Mouse (Mus musculus): ENCODE results near the gene Mrpl14.

Mrpl14 gene

DNA sequence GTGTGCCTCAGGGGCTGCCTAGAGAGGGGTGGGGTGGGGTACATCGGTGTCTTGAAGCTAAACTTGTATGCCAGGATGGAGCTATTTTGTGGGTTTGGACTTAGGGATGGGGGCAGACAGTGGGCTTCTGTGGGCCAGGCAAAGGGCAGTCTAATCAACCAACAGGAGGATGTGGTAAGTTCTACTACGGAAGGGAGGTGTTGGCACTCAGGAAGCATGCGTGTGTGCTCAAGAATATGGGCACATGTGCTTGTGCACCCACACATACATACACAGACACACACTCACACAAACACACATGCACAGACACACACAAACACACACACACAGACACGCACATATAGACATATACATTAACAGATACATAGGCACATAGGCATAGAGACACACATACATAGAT, 61.2 kb downstream of the Mrpl14 start:
- no peak for DNase-seq (ENCODE audit: low spot score in 2 of 2)
